Mouse (Mus musculus): ENCODE measurements at regions not wholly inside any gene's neighbourhood (a gene's known extent, or its start where the extent isn't known, plus 50 kb on each side); places are given as distances from the start of the nearest gene placed in this dataset.

GRCm38 (mm10) chr12:12442872-12443271 is 180.9 kb downstream of the Fam49a start:
- ATAC-seq (ENCODE audit: insufficient number of reproducible peaks, insufficient read depth, low FRiP score, low read depth), result no peak
- Histone ChIP-seq H3K36me3 (ENCODE audit: control insufficient read depth, insufficient read depth, low read length) (no peaks in the 10 kb centered on the region), H3K9ac (replicated peaks; ENCODE audit: low read depth, low read length) (no peak overlapping the region), H3K27me3 (ENCODE audit: control insufficient read depth, insufficient read depth, low read length) (no peaks in the 10 kb centered on the region), H3K4me2 (replicated peaks; ENCODE audit: low read depth, low read length) (no peak overlapping the region), H3K4me1 (ENCODE audit: control insufficient read depth, insufficient read depth, low read length) (no peaks in the 10 kb centered on the region), H3K4me3 (ENCODE audit: low read depth, low read length) (no peak overlapping the region), H3K9me3 (ENCODE audit: control insufficient read depth, low read depth, low read length) (no peaks in the 10 kb centered on the region), H3K27ac (ENCODE audit: low read length) (no peak overlapping the region)
- 92% methylated on average over 4 of the region's 4 CpGs for WGBS

GRCm38 (mm10) chr12:12436379-12436778 is 174.4 kb downstream of the Fam49a start:
- H3K4me3 ChIP-seq (ENCODE audit: low read depth, low read length), result no peak overlapping the region
- H3K27ac ChIP-seq (ENCODE audit: low read length), result no peak overlapping the region
- H3K4me2 ChIP-seq (replicated peaks; ENCODE audit: low read depth, low read length), result no peak overlapping the region
- H3K9me3 ChIP-seq (ENCODE audit: control insufficient read depth, low read depth, low read length), result no peaks in the 10 kb centered on the region
- no peaks in the 10 kb centered on the region for H3K36me3 ChIP-seq (ENCODE audit: control insufficient read depth, insufficient read depth, low read length)
- H3K4me1 ChIP-seq (ENCODE audit: control insufficient read depth, insufficient read depth, low read length), result no peaks in the 10 kb centered on the region
- WGBS, result 90% methylated on average over 1 of the region's 1 CpGs
- H3K9ac ChIP-seq (replicated peaks; ENCODE audit: low read depth, low read length), result no peak overlapping the region
- no peaks in the 10 kb centered on the region for H3K27me3 ChIP-seq (ENCODE audit: control insufficient read depth, insufficient read depth, low read length)
- ATAC-seq (ENCODE audit: insufficient number of reproducible peaks, insufficient read depth, low FRiP score, low read depth), result no peak

- Histone ChIP-seq H3K27ac (ENCODE audit: low read length) (no peak overlapping the region), H3K4me1 (ENCODE audit: control insufficient read depth, insufficient read depth, low read length) (no peaks in the 10 kb centered on the region), H3K9me3 (ENCODE audit: control insufficient read depth, low read depth, low read length) (no peaks in the 10 kb centered on the region), H3K36me3 (ENCODE audit: control insufficient read depth, insufficient read depth, low read length) (no peaks in the 10 kb centered on the region), H3K9ac (replicated peaks; ENCODE audit: low read depth, low read length) (no peak overlapping the region), H3K4me3 (ENCODE audit: low read depth, low read length) (no peak overlapping the region), H3K4me2 (replicated peaks; ENCODE audit: low read depth, low read length) (no peak overlapping the region), H3K27me3 (ENCODE audit: control insufficient read depth, insufficient read depth, low read length) (no peaks in the 10 kb centered on the region)
- no peak for ATAC-seq (ENCODE audit: insufficient number of reproducible peaks, insufficient read depth, low FRiP score, low read depth)
- WGBS, result 61% methylated on average over 1 of the region's 1 CpGs
These were observed 170.7 kb downstream of the Fam49a start for GRCm38 (mm10) chr12:12432597-12432996.

Data from stomach, embryonic 14.5 days (tissue).